Mouse (Mus musculus): ENCODE measurements around the gene Sry. TPM values are rescaled to one million over a fixed set of nuclear protein-coding genes. Genes with fewer than 3 reads are reported as not detected.

Gene Sry
- total RNA-seq (2012; rRNA removed): not detected in 2 replicates
- not detected for polyA plus RNA-seq (2012; ENCODE audit: insufficient read depth in 1 of 2, insufficient read length in 2 of 2, low read depth in 1 of 2, low replicate concordance in 2 of 2, missing spikeins in 1 of 2)

DNA sequence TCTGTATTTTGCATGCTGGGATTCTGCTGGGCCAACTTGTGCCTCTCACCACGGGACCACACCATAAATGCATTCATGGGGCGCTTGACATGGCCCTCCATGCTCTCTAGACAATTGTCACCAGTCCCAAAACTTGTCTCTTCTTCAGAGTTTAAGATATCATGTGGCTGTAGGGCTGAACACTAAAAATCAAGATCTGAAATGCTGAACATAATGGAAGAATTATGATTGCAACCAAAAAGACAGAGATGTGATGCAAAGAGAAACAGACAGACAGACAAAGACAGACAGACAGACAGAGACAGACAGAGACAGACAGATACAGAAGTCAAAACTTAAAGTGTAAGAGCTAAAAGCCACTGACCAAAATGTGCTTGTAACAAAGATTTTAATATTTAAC is at the start of gene Sry:
TSS of gene Sry (minus strand) at position 101 of the 400 bp plus-strand sequence.
- H3K36me3 ChIP-seq (ENCODE audit: control insufficient read depth in 1 of 2, insufficient read depth in 2 of 2, low read length in 2 of 2): no peaks in the 10 kb centered on the region
- H3K4me1 ChIP-seq (ENCODE audit: control insufficient read depth in 1 of 2, insufficient read depth in 2 of 2, low read length in 2 of 2): no peaks in the 10 kb centered on the region; a peak in 1 of 4 replicates
- H3K27ac ChIP-seq (ENCODE audit: control insufficient read depth, low read depth, low read length): no peak within 1 kb of the TSS
- TF ChIP-seq USF1 (IDR thresholded peaks at IDR 0.05; ENCODE audit: low read depth, low read length) (no peak), MXI1 (IDR thresholded peaks at IDR 0.05; ENCODE audit: low read depth, low read length) (no peak), CTCF (IDR thresholded peaks at IDR 0.05 in 2 of 3, conservative IDR thresholded peaks at IDR 0.05 in 1 of 3; ENCODE audit: control insufficient read depth in 1 of 3, insufficient read depth in 1 of 3, low read depth in 2 of 3, low read length in 3 of 3, poor library complexity in 1 of 3, severe bottlenecking in 1 of 3) (no peak), RCOR1 (IDR thresholded peaks at IDR 0.05; ENCODE audit: low read depth, low read length) (no peak), CHD1 (IDR thresholded peaks at IDR 0.05; ENCODE audit: low read depth, low read length) (no peak), ZMIZ1 (IDR thresholded peaks at IDR 0.05; ENCODE audit: low read depth, low read length) (no peak), E2F4 (IDR thresholded peaks at IDR 0.05; ENCODE audit: borderline replicate concordance, low read depth, low read length) (no peak), TCF12 (IDR thresholded peaks at IDR 0.05; ENCODE audit: low read depth, low read length) (no peak), MAX (IDR thresholded peaks at IDR 0.05; ENCODE audit: low read length) (no peak), GATA1 (IDR thresholded peaks at IDR 0.05; ENCODE audit: low read depth, low read length) (no peak), KAT2A (conservative IDR thresholded peaks at IDR 0.05; ENCODE audit: low read depth, low read length) (no peak), SIN3A (IDR thresholded peaks at IDR 0.05; ENCODE audit: low read length) (no peak), BHLHE40 (IDR thresholded peaks at IDR 0.05; ENCODE audit: borderline replicate concordance, low read depth, low read length) (no peak), USF2 (IDR thresholded peaks at IDR 0.05; ENCODE audit: borderline replicate concordance in 1 of 2, insufficient read depth in 1 of 2, low read depth in 1 of 2, low read length in 2 of 2) (no peak), HCFC1 (IDR thresholded peaks at IDR 0.05; ENCODE audit: low read depth, low read length) (no peak), MAFK (IDR thresholded peaks at IDR 0.05; ENCODE audit: borderline replicate concordance, low read depth, low read length) (no peak), POLR2A (IDR thresholded peaks at IDR 0.05; ENCODE audit: control insufficient read depth in 1 of 2, insufficient read depth in 1 of 2, low read depth in 1 of 2, low read length in 2 of 2, poor library complexity in 1 of 2) (no peak), ELF1 (IDR thresholded peaks at IDR 0.05; ENCODE audit: low read depth, low read length) (no peak), CHD2 (IDR thresholded peaks at IDR 0.05; ENCODE audit: low read length) (no peak), ZKSCAN1 (IDR thresholded peaks at IDR 0.05; ENCODE audit: low read depth, low read length) (no peak)
- H3K4me3 ChIP-seq (ENCODE audit: control insufficient read depth in 1 of 2, insufficient read depth in 1 of 2, low read depth in 2 of 2, low read length in 2 of 2): no peak within 1 kb of the TSS
- H3K79me2 ChIP-seq (ENCODE audit: control insufficient read depth, insufficient read depth, low read length, poor library complexity): no peaks in the 10 kb centered on the region
- DNase-seq (ENCODE audit: low read depth, low spot score): no peak
- H3K9ac ChIP-seq (ENCODE audit: control insufficient read depth, low read depth, low read length, poor library complexity, severe bottlenecking): no peak within 1 kb of the TSS
- no peaks in the 10 kb centered on the region for H3K9me3 ChIP-seq (replicated peaks; ENCODE audit: insufficient read depth, low read length)
- no peaks in the 10 kb centered on the region for H3K27me3 ChIP-seq (ENCODE audit: control insufficient read depth in 1 of 2, insufficient read depth in 2 of 2, low read length in 2 of 2)

Other genes with a start within 250 kb of the Sry start
- not detected in 2 replicates for gene H2al2c, start 64.6 kb downstream of the Sry start, total RNA-seq (2012; rRNA removed)
- gene H2al2c, start 64.6 kb downstream of the Sry start, polyA plus RNA-seq (2012; ENCODE audit: insufficient read depth in 1 of 2, insufficient read length in 2 of 2, low read depth in 1 of 2, low replicate concordance in 2 of 2, missing spikeins in 1 of 2): not detected
- gene H2al2b, start 57.0 kb upstream of the Sry start, total RNA-seq (2012; rRNA removed): not detected in 2 replicates
- not detected for gene H2al2b, start 57.0 kb upstream of the Sry start, polyA plus RNA-seq (2012; ENCODE audit: insufficient read depth in 1 of 2, insufficient read length in 2 of 2, low read depth in 1 of 2, low replicate concordance in 2 of 2, missing spikeins in 1 of 2)
- gene Gm4064, start 132.5 kb upstream of the Sry start, total RNA-seq (2012; rRNA removed): not detected in 2 replicates
- gene Gm4064, start 132.5 kb upstream of the Sry start, polyA plus RNA-seq (2012; ENCODE audit: insufficient read depth in 1 of 2, insufficient read length in 2 of 2, low read depth in 1 of 2, low replicate concordance in 2 of 2, missing spikeins in 1 of 2): not detected
- not detected in 2 replicates for gene Rbmy, start 167.0 kb upstream of the Sry start, total RNA-seq (2012; rRNA removed)
- gene Rbmy, start 167.0 kb upstream of the Sry start, polyA plus RNA-seq (2012; ENCODE audit: insufficient read depth in 1 of 2, insufficient read length in 2 of 2, low read depth in 1 of 2, low replicate concordance in 2 of 2, missing spikeins in 1 of 2): not detected
- gene Gm10256, start 167.0 kb upstream of the Sry start, total RNA-seq (2012; rRNA removed): not detected in 2 replicates
- gene Gm10256, start 167.0 kb upstream of the Sry start, polyA plus RNA-seq (2012; ENCODE audit: insufficient read depth in 1 of 2, insufficient read length in 2 of 2, low read depth in 1 of 2, low replicate concordance in 2 of 2, missing spikeins in 1 of 2): not detected
- not detected in 2 replicates for gene Gm10352, start 237.3 kb upstream of the Sry start, total RNA-seq (2012; rRNA removed)
- gene Gm10352, start 237.3 kb upstream of the Sry start, polyA plus RNA-seq (2012; ENCODE audit: insufficient read depth in 1 of 2, insufficient read length in 2 of 2, low read depth in 1 of 2, low replicate concordance in 2 of 2, missing spikeins in 1 of 2): not detected

Measured in MEL (cell line).